Mouse (Mus musculus) left cerebral cortex, adult 18-20 months (tissue): ENCODE measurements around the gene Vmn1r74. TPM values are rescaled to one million over a fixed set of nuclear protein-coding genes. Genes with fewer than 3 reads are reported as not detected.
"Not testable (repeated sequence)": the region's sequence is repeated elsewhere in the genome, so short reads cannot be mapped to it uniquely, and the experiment has no call there.

Source experiments
- DNase-seq, 2 experiments: peaks; one replicate each; pipeline ENCODE4 v3.0.0; 2021 to 2022; ENCODE audit warnings: low spot score in 2 of 2, mixed read lengths in 1 of 2
- long read RNA-seq, 2 experiments: library from polyadenylated mRNA; stranded (forward); transcript quantifications; one replicate each; pipeline ENCODE4 v2.0.0; 2021
- total RNA-seq, 2 experiments: library from RNA; stranded (reverse); gene quantifications; 2 replicates each; pipeline ENCODE4 v1.2.3; 2021

The Vmn1r74 gene
- total RNA-seq = not detected
- long read RNA-seq, experiment 1 = 0 reads
- long read RNA-seq, experiment 2 = 0 reads

DNA sequence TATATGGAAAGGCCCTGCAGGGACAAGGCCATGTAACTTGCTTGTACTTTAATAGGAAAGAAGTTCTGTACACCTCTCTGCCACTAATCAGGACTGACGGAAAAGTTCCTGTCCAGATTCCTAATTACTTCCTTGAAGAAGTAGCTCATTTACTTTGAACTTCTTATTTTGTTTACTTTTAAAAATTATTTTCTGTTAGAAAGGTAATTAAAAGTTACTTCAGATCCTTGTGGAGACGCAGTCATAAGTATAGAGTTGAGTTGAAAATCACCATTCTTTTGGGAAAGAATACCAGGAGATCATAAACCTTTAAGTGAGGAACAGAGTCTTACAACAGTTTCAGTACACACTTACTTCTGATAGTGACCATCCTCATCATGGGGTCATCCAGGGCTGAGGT is at the start of gene Vmn1r74:
TSS of gene Vmn1r74 (plus strand) at position 301 of the 400 bp plus-strand sequence.
- DNase-seq = no peak

DNA sequence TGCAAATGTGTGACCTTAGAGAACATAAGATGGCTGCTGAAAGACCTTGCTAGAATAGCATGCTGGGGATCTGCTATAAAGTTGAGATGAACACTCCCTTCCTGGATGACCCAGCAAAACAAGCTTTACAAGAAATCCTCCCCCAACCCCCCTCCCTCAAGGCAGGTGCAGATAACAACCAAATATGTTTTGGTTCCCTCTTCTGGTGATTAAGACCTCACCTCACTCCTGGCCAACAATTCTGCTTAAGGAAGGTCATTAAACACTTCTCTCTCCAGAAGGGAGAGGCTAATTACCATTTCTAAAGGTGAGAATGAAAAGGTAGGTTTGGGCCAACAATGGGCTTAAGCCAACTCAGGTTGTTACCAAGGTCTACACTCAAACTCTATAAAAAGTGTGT is 20.0 kb upstream of the Vmn1r74 start:
- DNase-seq = no peak

DNA sequence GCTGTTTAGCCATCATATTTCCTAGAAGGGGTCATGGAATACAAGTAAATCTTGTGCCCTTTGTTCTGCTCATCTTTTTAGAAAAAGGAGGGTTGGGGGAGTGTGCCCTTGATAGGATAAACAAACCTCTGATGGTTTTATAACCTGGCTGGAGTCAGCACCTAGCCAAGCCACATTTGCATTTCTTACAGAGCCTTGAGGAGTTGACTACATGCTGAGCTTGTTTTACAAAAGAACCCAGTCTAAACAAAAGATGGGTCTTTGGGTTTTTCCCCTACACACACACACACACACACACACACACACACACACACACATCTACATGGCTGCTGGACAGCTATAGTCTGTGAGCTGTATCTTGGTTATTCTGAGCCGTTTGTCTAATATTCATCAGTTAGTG is 11.6 kb upstream of the Vmn1r74 start:
- no peak for DNase-seq

DNA sequence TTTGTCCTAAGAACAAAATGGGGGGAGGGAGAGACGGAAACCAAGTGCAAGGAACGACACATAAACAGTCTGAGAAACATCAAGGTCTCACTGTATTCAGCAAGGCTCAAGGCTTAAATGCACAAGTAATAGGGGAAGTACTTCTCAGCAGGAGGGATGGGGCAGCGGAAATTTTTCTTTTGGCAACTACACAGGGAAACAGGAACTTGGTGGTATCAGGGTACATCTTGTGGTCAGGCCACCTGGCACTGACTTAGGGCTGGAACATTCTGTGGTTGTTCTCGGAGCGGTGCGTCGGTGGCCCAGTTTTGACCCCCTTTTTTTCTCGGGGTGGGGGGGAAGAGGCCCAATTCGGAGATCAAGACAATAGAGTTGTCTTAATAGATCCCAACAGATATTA is 10.5 kb upstream of the Vmn1r74 start:
- not testable (repeated sequence) for DNase-seq

DNA sequence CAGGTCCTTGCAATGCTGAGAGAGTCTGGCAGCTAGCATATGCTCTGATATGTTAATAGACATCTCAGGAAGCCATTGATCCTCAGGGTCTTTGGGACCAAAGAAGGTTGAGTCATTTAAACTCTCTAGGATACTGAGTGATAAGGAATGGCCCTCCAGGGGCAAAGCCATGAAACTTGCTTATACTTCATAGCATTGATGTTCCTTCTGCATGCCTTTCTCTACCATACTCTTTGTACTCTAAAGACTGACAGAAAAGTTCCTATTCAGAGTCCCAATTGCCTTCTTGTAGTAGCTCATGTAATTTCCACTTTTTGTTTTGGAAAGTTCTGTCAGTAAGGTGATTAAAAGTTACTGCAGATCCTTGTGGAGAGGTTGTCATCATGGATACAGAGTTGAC is 40.5 kb downstream of the Vmn1r74 start, which contains the start of gene Vmn1r75:
TSS of gene Vmn1r75 (plus strand) at position 301 of the 400 bp plus-strand sequence.
- no peak for DNase-seq

Other genes starting within 250 kb of the Vmn1r74 start
- gene Zscan4-ps3, start 224.7 kb upstream of the Vmn1r74 start, total RNA-seq = not detected
- gene Vmn1r72, start 153.8 kb upstream of the Vmn1r74 start, total RNA-seq = not detected
- not detected for gene Vmn1r73, start 103.7 kb upstream of the Vmn1r74 start, total RNA-seq
- gene Vmn1r75, start 40.6 kb downstream of the Vmn1r74 start, total RNA-seq = not detected
- gene Vmn1r76, start 104.2 kb downstream of the Vmn1r74 start, total RNA-seq = not detected
- not detected for gene Vmn1r77, start 202.8 kb downstream of the Vmn1r74 start, total RNA-seq